Mouse (Mus musculus) urinary bladder, postnatal 4 days (tissue): ENCODE results near the gene Nme4.
"Not testable (repeated sequence)": the region's sequence is repeated elsewhere in the genome, so short reads cannot be mapped to it uniquely, and the experiment has no call there.

Source experiments
- DNase-seq, 2 experiments: peaks; one replicate each; pipeline ENCODE4 v3.0.0; 2021 to 2022; ENCODE audit warnings: low spot score in 2 of 2

Gene Nme4

GRCm38 (mm10) chr17:26114061-26114460 lies 18.7 kb upstream of the Nme4 start:
- DNase-seq, result no peak

DNA sequence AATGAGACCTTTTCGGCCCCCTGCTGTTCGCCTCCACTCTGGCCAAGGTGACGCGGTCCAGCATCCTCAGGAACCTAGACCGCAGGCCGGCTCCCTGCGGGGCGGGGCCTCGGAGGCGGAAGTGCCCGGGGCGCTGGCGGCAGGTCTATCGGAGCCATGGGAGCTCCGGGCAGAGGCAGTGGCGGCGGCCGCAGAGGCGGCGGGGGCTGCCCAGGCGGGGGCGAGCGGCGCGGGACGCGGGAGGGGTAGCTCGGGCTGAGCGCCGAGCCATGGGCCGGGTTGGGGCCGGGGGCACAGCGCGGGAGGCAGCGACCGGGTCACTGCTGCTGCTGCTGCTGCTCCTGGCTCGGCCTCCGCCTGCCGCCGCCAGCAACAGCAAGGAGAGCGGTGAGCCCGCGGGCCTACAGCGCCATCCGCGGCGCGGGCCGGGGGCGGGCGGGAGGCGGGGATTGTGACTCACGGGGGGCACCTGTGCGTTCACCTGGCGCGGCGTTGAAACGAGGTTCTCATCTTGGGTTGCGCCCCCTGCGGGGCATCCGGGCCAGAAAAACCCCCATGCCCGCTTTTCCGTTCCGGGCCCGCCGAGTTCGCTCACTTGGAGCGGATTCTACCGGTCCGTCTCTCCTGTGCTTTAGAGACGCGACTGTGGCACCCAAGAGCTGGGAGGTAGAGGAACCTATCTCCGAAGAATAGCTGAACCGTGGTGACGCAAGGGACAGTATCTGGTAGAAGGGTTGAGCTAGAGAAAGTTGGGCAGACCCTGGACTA lies 18.0 kb upstream of the Nme4 start, which contains the start of gene Tmem8:
Gene Tmem8, plus strand, starts transcription at position 119 of the 768 bp plus-strand sequence.
- peak; percentile 50 to 70 for DNase-seq

DNA sequence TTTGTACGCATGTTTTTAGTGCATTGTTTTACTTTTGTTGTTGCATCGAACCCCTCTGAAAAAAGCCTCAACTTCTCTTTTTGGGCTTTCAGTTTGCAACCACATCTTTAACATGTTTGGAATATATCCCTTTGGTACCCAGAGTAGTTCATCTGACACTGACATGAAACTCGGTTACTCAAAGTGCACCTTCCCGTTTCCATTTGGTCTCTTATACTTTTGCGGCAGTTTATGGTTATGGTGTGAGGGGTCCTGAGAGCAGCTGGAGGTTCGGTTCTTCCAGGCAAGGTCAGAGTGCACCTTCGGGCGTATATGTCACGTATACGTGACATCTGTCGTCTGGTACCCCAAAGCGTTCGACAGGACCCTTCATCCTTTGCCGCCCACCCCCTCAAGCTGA lies 17.3 kb upstream of the Nme4 start:
- DNase-seq, result no peak

- no peak for DNase-seq
Observed at GRCm38 (mm10) chr17:26111722-26112121, 16.3 kb upstream of the Nme4 start.

DNA sequence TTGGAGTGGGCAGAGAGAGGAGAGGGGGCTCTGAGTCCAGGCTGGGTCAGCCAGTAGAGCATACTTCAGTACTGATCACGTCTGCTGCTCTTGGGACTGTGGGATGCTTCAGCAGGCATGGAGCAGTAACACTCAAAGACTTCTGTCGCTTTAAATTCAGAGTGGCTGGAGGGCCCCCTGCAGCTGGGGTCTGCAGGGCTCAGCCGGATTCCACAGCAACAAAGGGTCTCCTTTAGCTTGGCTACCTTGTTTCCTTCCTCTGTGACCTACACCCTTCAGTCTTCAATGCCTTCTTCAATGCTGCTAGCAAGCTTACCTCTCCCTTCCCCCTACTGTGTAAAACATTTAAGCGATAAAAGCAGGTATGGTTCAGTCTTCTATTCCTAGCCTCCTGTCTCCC lies 15.6 kb upstream of the Nme4 start:
- no peak for DNase-seq

- DNase-seq, result no peak
Observed at GRCm38 (mm10) chr17:26110156-26110555, 14.8 kb upstream of the Nme4 start.

GRCm38 (mm10) chr17:26105619-26106018 lies 10.2 kb upstream of the Nme4 start:
- DNase-seq, result no peak

- no peak for DNase-seq
Observed at GRCm38 (mm10) chr17:26101478-26101877, 6.1 kb upstream of the Nme4 start.

- DNase-seq, result no peak
Observed at GRCm38 (mm10) chr17:26100166-26100565, 4.8 kb upstream of the Nme4 start.

DNA sequence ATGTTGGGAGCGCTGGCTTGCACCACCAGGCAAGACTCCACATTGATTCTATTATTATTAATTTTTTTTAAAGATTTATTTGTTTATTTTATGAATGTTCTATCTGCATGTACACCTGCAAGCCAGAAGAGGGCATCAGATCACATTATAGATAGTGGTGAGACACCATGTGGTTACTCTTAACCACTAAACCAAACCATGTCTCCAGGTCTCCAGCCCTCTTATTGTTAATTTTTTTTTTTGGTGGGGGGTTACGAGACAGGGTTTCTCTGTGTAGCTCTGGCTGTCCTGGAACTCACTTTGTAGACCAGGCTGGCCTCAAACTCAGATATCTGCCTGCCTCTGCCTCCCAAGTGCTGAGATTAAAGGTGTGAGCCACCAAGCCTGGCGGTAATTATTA lies 3.9 kb upstream of the Nme4 start:
- DNase-seq, result not testable (repeated sequence)

DNA sequence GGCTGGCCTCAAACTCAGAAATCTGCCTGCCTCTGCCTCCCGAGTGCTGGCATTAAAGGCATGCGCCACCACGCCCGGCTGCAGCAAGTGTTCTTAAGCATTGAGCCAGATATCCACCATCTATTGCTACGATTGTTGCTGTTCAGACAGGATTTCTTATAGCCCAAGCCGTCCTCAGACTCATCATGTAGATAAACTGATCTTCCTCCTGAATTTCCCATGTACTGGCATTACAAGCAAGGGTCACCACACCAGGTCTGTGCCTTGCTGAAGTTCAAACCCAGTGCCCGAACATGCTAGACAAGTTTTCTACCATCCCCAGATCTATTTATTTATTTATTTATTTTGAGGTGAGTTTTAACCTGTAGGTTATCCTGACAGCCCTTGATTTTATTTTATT lies 3.1 kb upstream of the Nme4 start:
- DNase-seq, result no peak

- DNase-seq, result no peak
Observed at GRCm38 (mm10) chr17:26094531-26095110, 781 bp downstream of the Nme4 start.

- peak; percentile 87 to 89 for DNase-seq
Observed at GRCm38 (mm10) chr17:26089905-26090632, 5.3 kb downstream of the Nme4 start, which contains the start of gene Decr2. TSS of gene Decr2 (minus strand) at chr17:26090337.

DNA sequence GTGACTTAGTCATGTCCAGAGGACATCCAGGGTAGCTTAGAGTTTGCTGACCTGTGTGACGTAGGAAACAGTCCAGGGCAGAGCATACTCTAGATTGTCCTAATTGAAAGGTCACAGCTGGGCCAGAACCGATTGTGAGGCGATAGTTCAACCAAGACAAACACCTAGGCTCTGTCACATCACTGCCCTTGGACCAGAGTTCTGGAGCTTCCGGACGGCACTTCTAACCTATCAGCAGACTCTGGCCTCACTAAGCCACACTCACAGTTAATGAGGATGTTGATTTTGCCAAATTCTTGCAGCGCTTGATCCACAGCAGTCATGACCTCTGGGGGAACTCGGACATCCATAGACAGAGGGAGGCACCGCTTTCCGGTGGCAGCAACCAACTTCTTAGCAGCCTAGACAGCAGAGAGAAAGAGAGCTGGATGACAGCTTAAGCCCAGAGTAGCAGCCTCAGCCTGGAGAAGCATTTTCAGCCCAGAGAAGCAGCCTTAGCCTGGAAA lies 8.3 kb downstream of the Nme4 start:
- DNase-seq, result no peak

DNA sequence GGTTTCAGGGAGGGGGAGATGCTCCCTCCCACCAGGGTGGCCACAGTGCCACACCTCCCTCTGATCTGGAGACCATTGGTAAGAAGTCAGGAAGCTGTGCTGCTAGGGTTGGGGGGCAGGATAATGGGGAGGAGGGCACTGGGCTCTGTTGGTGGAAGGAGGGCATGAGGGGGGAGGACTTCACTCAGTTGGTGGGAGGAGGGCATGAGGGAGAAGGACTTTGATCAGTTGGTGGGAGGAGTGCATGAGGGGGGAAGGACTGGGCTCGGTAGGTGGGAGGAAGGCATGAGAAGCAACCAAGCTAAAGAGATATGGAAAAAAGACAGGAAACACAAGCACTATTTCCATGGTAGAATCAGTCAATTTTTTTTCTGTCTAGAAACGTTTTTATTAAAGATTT lies 14.5 kb downstream of the Nme4 start:
- DNase-seq, result no peak

GRCm38 (mm10) chr17:26078851-26079250 lies 16.6 kb downstream of the Nme4 start:
- no peak for DNase-seq

GRCm38 (mm10) chr17:26075246-26075645 lies 20.2 kb downstream of the Nme4 start:
- no peak for DNase-seq

GRCm38 (mm10) chr17:26070136-26070535 lies 25.3 kb downstream of the Nme4 start:
- no peak for DNase-seq

- peak; percentile 68 to 78 for DNase-seq
Observed at GRCm38 (mm10) chr17:26068831-26069739, 26.3 kb downstream of the Nme4 start, which contains the start of gene Rab11fip3. TSS of gene Rab11fip3 (minus strand) at chr17:26069555.

GRCm38 (mm10) chr17:26068024-26068830 lies 27.2 kb downstream of the Nme4 start:
- DNase-seq, result no peak
